Mouse (Mus musculus) heart, embryonic 11.5 days (tissue): ENCODE results near the gene Dsp. TPM values are rescaled to one million over a fixed set of nuclear protein-coding genes. Genes with fewer than 3 reads are reported as not detected.

ENCODE experiments used
- ATAC-seq: fragments of 200-750 bp; cut with Nextera tagmentation; replicated peaks from 2 replicates; pipeline ENCODE4 v1.8.0; 2017; ENCODE audit warnings: moderate library complexity; ENCODE audit not compliant: insufficient number of reproducible peaks, low FRiP score, low TSS enrichment
- H3K27ac ChIP-seq: fragments of 300-500 bp; sonication (generic); 2 replicates; pipeline ENCODE4 v1.5.1; 2014; ENCODE audit warnings: mild to moderate bottlenecking, low read depth, low read length
- H3K27me3 ChIP-seq: fragments of 300-500 bp; sonication (generic); 2 replicates; pipeline ENCODE4 v1.6.1; 2014; ENCODE audit warnings: mild to moderate bottlenecking, low read length, mixed read lengths; ENCODE audit not compliant: control insufficient read depth, insufficient read depth
- H3K36me3 ChIP-seq: fragments of 300-500 bp; sonication (generic); 2 replicates; pipeline ENCODE4 v1.6.1; 2014; ENCODE audit warnings: mild to moderate bottlenecking, low read length, moderate library complexity, mixed read lengths; ENCODE audit not compliant: control insufficient read depth, insufficient read depth
- H3K4me1 ChIP-seq: fragments of 300-500 bp; sonication (generic); 2 replicates; pipeline ENCODE4 v1.6.1; 2014; ENCODE audit warnings: low read length; ENCODE audit not compliant: control insufficient read depth, insufficient read depth
- H3K4me2 ChIP-seq: fragments of 300-500 bp; sonication (generic); 2 replicates; pipeline ENCODE4 v1.6.1; 2014; ENCODE audit warnings: mild to moderate bottlenecking, moderate library complexity
- H3K4me3 ChIP-seq: fragments of 300-500 bp; sonication (generic); 2 replicates; pipeline ENCODE4 v1.5.1; 2014; ENCODE audit warnings: low read depth, low read length
- H3K9ac ChIP-seq: fragments of 300-500 bp; sonication (generic); 2 replicates; pipeline ENCODE4 v1.6.1; 2014; ENCODE audit warnings: mild to moderate bottlenecking, low read depth, low read length, moderate library complexity
- H3K9me3 ChIP-seq: fragments of 300-500 bp; sonication (generic); replicated peaks from 2 replicates; pipeline ENCODE4 v1.6.1; 2016; ENCODE audit warnings: low read length; ENCODE audit not compliant: control insufficient read depth
- WGBS: fragments of 180-500 bp; shearing (Covaris S2); extraction: QIAGEN DNeasy Blood & Tissue Kit; methylation state at CpG from one replicate; pipeline ENCODE4 v1.1.7; 2014; ENCODE audit not compliant: insufficient replicate concordance; 5-methylcytosine and 5-hydroxymethylcytosine counted together
- polyA plus RNA-seq: library from polyadenylated mRNA; unstranded; fragments of >200 nt; fragmentation: Nextera tagmentation; extraction: Ambion mirVana; gene quantifications from 2 replicates; pipeline ENCODE4 v1.2.1, GENCODE M21; 2014

Dsp gene
- polyA plus RNA-seq, 1 experiment from 2014 or later, result 51.8 TPM

DNA sequence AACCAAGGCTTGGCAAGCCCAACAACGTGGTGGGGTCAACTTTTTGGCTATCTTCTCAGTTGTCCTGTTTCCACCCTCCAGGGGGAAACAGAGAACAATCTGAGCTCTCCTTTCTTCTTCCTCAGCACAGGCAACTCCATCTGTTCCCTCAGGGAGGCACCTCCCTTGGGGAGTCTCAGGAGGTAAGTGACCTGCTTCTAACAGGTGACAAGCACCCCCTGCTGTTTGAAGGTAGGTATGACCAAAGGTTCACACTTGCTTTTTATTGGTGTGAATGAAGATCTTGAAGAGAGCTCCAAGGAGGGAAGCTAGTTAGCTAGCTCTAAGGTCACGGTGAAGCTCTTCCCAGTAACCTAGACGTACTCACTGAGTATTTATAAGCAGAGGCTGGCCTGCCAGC, 84.3 kb downstream of the Dsp start:
- WGBS, result 56% methylated on average over 3 of the region's 3 CpGs
- no peaks in the 10 kb centered on the region for H3K27me3 ChIP-seq
- H3K27ac ChIP-seq, result no peak overlapping the region
- no peak overlapping the region for H3K4me2 ChIP-seq
- H3K36me3 ChIP-seq, result no peaks in the 10 kb centered on the region; the same call in 1 of the 2 replicates
- no peak for ATAC-seq
- no peaks in the 10 kb centered on the region for H3K9me3 ChIP-seq
- no peaks in the 10 kb centered on the region for H3K4me1 ChIP-seq
- no peak overlapping the region for H3K9ac ChIP-seq
- no peak overlapping the region for H3K4me3 ChIP-seq

DNA sequence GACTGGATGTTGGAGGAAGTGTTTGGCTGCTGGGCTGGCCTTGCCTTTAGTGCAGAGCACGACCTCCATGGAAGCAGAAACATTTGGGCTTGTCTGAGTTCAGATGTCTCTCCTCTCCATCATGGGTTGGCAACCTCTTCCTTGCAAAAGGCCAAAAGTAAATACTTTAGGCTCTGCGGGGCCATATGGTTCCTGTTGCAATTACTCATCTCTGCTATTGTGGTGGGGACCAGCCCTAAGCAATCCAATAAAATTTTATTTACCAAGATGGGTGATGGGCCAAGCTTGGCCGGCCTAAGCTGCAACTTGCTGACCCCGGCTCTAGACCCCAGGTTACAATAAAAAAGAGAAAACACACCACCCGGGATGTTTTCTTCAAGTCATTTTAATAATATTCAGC, 97.1 kb downstream of the Dsp start:
- Histone ChIP-seq H3K9ac (no peak overlapping the region), H3K27ac (no peak overlapping the region), H3K4me1 (no peaks in the 10 kb centered on the region; the same call in 1 of the 2 replicates), H3K4me3 (no peak overlapping the region), H3K27me3 (no peaks in the 10 kb centered on the region), H3K9me3 (no peaks in the 10 kb centered on the region), H3K4me2 (no peak overlapping the region), H3K36me3 (no peaks in the 10 kb centered on the region)
- WGBS, result 83% methylated on average over 5 of the region's 5 CpGs
- no peak for ATAC-seq

Other genes starting within 250 kb of the Dsp start
- 100 and 126 TPM in 2 replicates for gene Ssr1, start 157.1 kb upstream of the Dsp start, polyA plus RNA-seq
- 33.2 and 36.1 TPM in 2 replicates for gene Riok1, start 114.3 kb upstream of the Dsp start, polyA plus RNA-seq
- gene Cage1, start 114.2 kb upstream of the Dsp start, polyA plus RNA-seq, result 0.94 and 1.2 TPM in 2 replicates
- gene Snrnp48, start 53.6 kb downstream of the Dsp start, polyA plus RNA-seq, result 27.3 and 27.7 TPM in 2 replicates
- gene Bmp6, start 193.8 kb downstream of the Dsp start, polyA plus RNA-seq, result 2.6 and 3.1 TPM in 2 replicates